Mouse (Mus musculus) forebrain, embryonic 13.5 days (tissue): ENCODE measurements at regions not wholly inside any gene's neighbourhood (a gene's known extent, or its start where the extent isn't known, plus 50 kb on each side); places are given as distances from the start of the nearest gene placed in this dataset.

ENCODE experiments used
- ATAC-seq: fragments of 200-750 bp; cut with Nextera tagmentation; 2 replicates; pipeline ENCODE4 v1.8.0; 2017
- H3K27ac ChIP-seq: fragments of 300-500 bp; sonication (generic); 2 replicates; pipeline ENCODE4 v1.5.1; 2015; ENCODE audit warnings: inconsistent platforms, mild to moderate bottlenecking, moderate library complexity
- H3K27me3 ChIP-seq: fragments of 300-500 bp; sonication (generic); 2 replicates; pipeline ENCODE4 v1.6.1; 2015; ENCODE audit warnings: mild to moderate bottlenecking, inconsistent platforms
- H3K36me3 ChIP-seq: fragments of 300-500 bp; sonication (generic); 2 replicates; pipeline ENCODE4 v1.6.1; 2015; ENCODE audit warnings: mild to moderate bottlenecking, inconsistent platforms; ENCODE audit not compliant: poor library complexity, severe bottlenecking
- H3K4me1 ChIP-seq: fragments of 300-500 bp; sonication (generic); 2 replicates; pipeline ENCODE4 v1.6.1; 2015; ENCODE audit warnings: inconsistent platforms
- H3K4me2 ChIP-seq: fragments of 300-500 bp; sonication (generic); 2 replicates; pipeline ENCODE4 v1.6.1; 2015; ENCODE audit warnings: inconsistent platforms, mild to moderate bottlenecking, moderate library complexity
- H3K4me3 ChIP-seq: fragments of 300-500 bp; sonication (generic); 2 replicates; pipeline ENCODE4 v1.5.1; 2015; ENCODE audit warnings: mild to moderate bottlenecking, inconsistent platforms
- H3K9ac ChIP-seq: fragments of 300-500 bp; sonication (generic); 2 replicates; pipeline ENCODE4 v1.6.1; 2015; ENCODE audit warnings: mild to moderate bottlenecking, inconsistent platforms
- H3K9me3 ChIP-seq: fragments of 300-500 bp; sonication (generic); replicated peaks from 2 replicates; pipeline ENCODE4 v1.6.1; 2016; ENCODE audit warnings: inconsistent platforms
- WGBS: fragments of 180-500 bp; shearing (Covaris S2); methylation state at CpG from one replicate; pipeline ENCODE4 v1.1.7; 2015; 5-methylcytosine and 5-hydroxymethylcytosine counted together

GRCm38 (mm10) chr4:7142781-7143180 lies 1096.1 kb downstream of the Car8 start:
- no peak overlapping the region for H3K27ac ChIP-seq
- H3K36me3 ChIP-seq, result no peaks in the 10 kb centered on the region
- H3K9me3 ChIP-seq, result no peaks in the 10 kb centered on the region
- no peak overlapping the region for H3K4me2 ChIP-seq
- no peak overlapping the region for H3K4me3 ChIP-seq
- H3K9ac ChIP-seq, result no peak overlapping the region
- no peaks in the 10 kb centered on the region for H3K4me1 ChIP-seq
- ATAC-seq, result no peak
- WGBS, result 82% methylated on average over 6 of the region's 6 CpGs
- H3K27me3 ChIP-seq, result no peaks in the 10 kb centered on the region

- Histone ChIP-seq H3K4me3 (no peak overlapping the region), H3K4me1 (no peaks in the 10 kb centered on the region), H3K27ac (no peak overlapping the region), H3K4me2 (no peak overlapping the region), H3K9ac (no peak overlapping the region), H3K9me3 (no peaks in the 10 kb centered on the region), H3K36me3 (no peaks in the 10 kb centered on the region), H3K27me3 (no peaks in the 10 kb centered on the region)
- ATAC-seq, result peak; percentile 41; the same call in 1 of the 2 replicates
- 24% methylated on average over 4 of the region's 4 CpGs for WGBS
Observed at GRCm38 (mm10) chr4:7112159-7112558, 1126.7 kb downstream of the Car8 start.

- no peaks in the 10 kb centered on the region for H3K9me3 ChIP-seq
- no peak for ATAC-seq
- no peaks in the 10 kb centered on the region for H3K4me1 ChIP-seq
- H3K4me2 ChIP-seq, result no peak overlapping the region
- WGBS, result 92% methylated on average over 7 of the region's 7 CpGs
- no peaks in the 10 kb centered on the region for H3K36me3 ChIP-seq
- no peak overlapping the region for H3K4me3 ChIP-seq
- no peak overlapping the region for H3K9ac ChIP-seq
- no peak overlapping the region for H3K27ac ChIP-seq
- H3K27me3 ChIP-seq, result no peaks in the 10 kb centered on the region
Observed at GRCm38 (mm10) chr4:7092957-7093356, 1145.9 kb downstream of the Car8 start.

GRCm38 (mm10) chr4:7091201-7091814 lies 1147.5 kb downstream of the Car8 start:
- Histone ChIP-seq H3K9ac (no peak overlapping the region), H3K4me1 (no peaks in the 10 kb centered on the region), H3K4me2 (no peak overlapping the region), H3K9me3 (peaks cover 8% of the 10 kb centered on the region), H3K4me3 (no peak overlapping the region), H3K36me3 (no peaks in the 10 kb centered on the region), H3K27me3 (no peaks in the 10 kb centered on the region), H3K27ac (no peak overlapping the region)
- no peak for ATAC-seq
